Mouse (Mus musculus) forebrain, postnatal 0 days (tissue): Measurements from ENCODE around the gene Mcub. TPM values are rescaled to one million over a fixed set of nuclear protein-coding genes. Genes with fewer than 3 reads are reported as not detected.

ENCODE experiments used
- ATAC-seq: fragments of 200-750 bp; cut with Nextera tagmentation; 2 replicates; pipeline ENCODE4 v1.8.0; 2017; ENCODE audit warnings: mild to moderate bottlenecking, moderate library complexity
- DNase-seq: peaks from one replicate; pipeline ENCODE4 v3.0.0-alpha.2; 2015
- H3K27ac ChIP-seq: fragments of 300-500 bp; sonication (generic); 2 replicates; pipeline ENCODE4 v1.5.1; 2014; ENCODE audit warnings: low read depth, mild to moderate bottlenecking, antibody characterized with exemption, low read length, moderate library complexity, mixed read lengths
- H3K27me3 ChIP-seq: fragments of 300-500 bp; sonication (generic); 2 replicates; pipeline ENCODE4 v1.6.1; 2014; ENCODE audit warnings: mild to moderate bottlenecking, low read length, mixed read lengths; ENCODE audit not compliant: insufficient read depth
- H3K36me3 ChIP-seq: fragments of 300-500 bp; sonication (generic); 2 replicates; pipeline ENCODE4 v1.6.1; 2014; ENCODE audit warnings: mild to moderate bottlenecking, moderate library complexity; ENCODE audit not compliant: insufficient read depth
- H3K4me1 ChIP-seq: fragments of 300-500 bp; sonication (generic); 2 replicates; pipeline ENCODE4 v1.6.1; 2014; ENCODE audit warnings: antibody characterized with exemption; ENCODE audit not compliant: insufficient read depth
- H3K4me2 ChIP-seq: fragments of 300-500 bp; sonication (generic); 2 replicates; pipeline ENCODE4 v1.6.1; 2014; ENCODE audit warnings: low read depth, mild to moderate bottlenecking, moderate library complexity
- H3K4me3 ChIP-seq: fragments of 300-500 bp; sonication (generic); 2 replicates; pipeline ENCODE4 v1.5.1; 2014; ENCODE audit warnings: low read depth, low read length, mixed read lengths
- H3K9ac ChIP-seq: fragments of 300-500 bp; sonication (generic); 2 replicates; pipeline ENCODE4 v1.6.1; 2014; ENCODE audit warnings: mild to moderate bottlenecking
- H3K9me3 ChIP-seq: fragments of 300-500 bp; sonication (generic); 2 replicates; pipeline ENCODE4 v1.6.1; 2016; ENCODE audit warnings: low read length
- CTCF ChIP-seq: sonication (generic); IDR thresholded peaks from 2 replicates; pipeline ENCODE4 v1.5.1; 2016; ENCODE audit warnings: antibody characterized with exemption, control low read depth, low read depth
- WGBS: fragments of 180-500 bp; shearing (Covaris S2); extraction: QIAGEN DNeasy Blood & Tissue Kit; methylation state at CpG from one replicate; pipeline ENCODE4 v1.1.7; 2014; 5-methylcytosine and 5-hydroxymethylcytosine counted together
- polyA plus RNA-seq: library from polyadenylated mRNA; unstranded; fragments of >200 nt; fragmentation: Nextera tagmentation; extraction: Ambion mirVana; gene quantifications from 2 replicates; pipeline ENCODE4 v1.2.1, GENCODE M21; 2015
- total RNA-seq: library from RNA; depleted of rRNA; stranded (reverse); fragments of >200 nt; gene quantifications from 2 replicates; pipeline ENCODE4 v1.2.3, GENCODE M21; 2014

Mcub gene
- total and polyA plus RNA-seq, 2 experiments from 2014 or later, result 6.9 to 10.3 TPM

GRCm38 (mm10) chr3:129937848-129938247 is 32.2 kb downstream of the Mcub start:
- H3K4me2 ChIP-seq, result no peak overlapping the region
- H3K9ac ChIP-seq, result no peak overlapping the region
- no peak overlapping the region for H3K4me3 ChIP-seq
- ATAC-seq (no peak), DNase-seq (no peak)
- H3K9me3 ChIP-seq, result no peaks in the 10 kb centered on the region
- H3K27me3 ChIP-seq, result no peaks in the 10 kb centered on the region
- no peak overlapping the region for H3K27ac ChIP-seq
- H3K4me1 ChIP-seq, result no peaks in the 10 kb centered on the region
- WGBS, result 73% methylated on average over 3 of the region's 3 CpGs
- H3K36me3 ChIP-seq, result no peaks in the 10 kb centered on the region
- TF ChIP-seq CTCF, result no peak

GRCm38 (mm10) chr3:129936561-129936960 is 33.4 kb downstream of the Mcub start:
- H3K9ac ChIP-seq, result no peak overlapping the region
- ATAC-seq (no peak), DNase-seq (no peak)
- TF ChIP-seq CTCF, result no peak
- no peaks in the 10 kb centered on the region for H3K9me3 ChIP-seq
- H3K36me3 ChIP-seq, result no peaks in the 10 kb centered on the region
- H3K4me2 ChIP-seq, result no peak overlapping the region
- no peaks in the 10 kb centered on the region for H3K4me1 ChIP-seq
- H3K27ac ChIP-seq, result no peak overlapping the region
- 24% methylated on average over 9 of the region's 9 CpGs for WGBS
- H3K27me3 ChIP-seq, result no peaks in the 10 kb centered on the region
- H3K4me3 ChIP-seq, result no peak overlapping the region

DNA sequence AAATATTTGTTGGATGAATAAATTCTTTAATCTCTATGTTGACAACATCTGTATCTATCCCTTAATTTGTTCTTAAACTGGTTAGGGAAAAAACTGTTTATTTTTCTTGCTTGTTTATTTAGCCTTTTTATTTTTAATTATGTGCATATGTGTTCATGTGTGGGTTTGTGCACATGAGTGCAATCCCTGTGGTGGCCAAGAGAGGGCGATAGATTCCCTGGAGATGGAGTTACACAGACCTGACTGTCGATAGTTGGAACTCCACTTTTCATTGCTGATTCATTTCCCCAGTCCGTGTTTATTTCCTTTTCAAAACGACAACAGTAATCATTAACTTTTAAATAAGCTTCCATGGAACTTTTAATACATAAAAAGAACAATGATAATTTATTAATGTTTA is 37.6 kb downstream of the Mcub start:
- Histone ChIP-seq H3K27ac (no peak overlapping the region), H3K27me3 (no peaks in the 10 kb centered on the region), H3K9me3 (no peaks in the 10 kb centered on the region), H3K36me3 (no peaks in the 10 kb centered on the region), H3K4me3 (no peak overlapping the region), H3K4me1 (no peaks in the 10 kb centered on the region), H3K9ac (no peak overlapping the region), H3K4me2 (no peak overlapping the region)
- TF ChIP-seq CTCF, result peak; percentile 51
- ATAC-seq, result no peak
- no peak for DNase-seq
- 52% methylated on average over 4 of the region's 4 CpGs for WGBS

DNA sequence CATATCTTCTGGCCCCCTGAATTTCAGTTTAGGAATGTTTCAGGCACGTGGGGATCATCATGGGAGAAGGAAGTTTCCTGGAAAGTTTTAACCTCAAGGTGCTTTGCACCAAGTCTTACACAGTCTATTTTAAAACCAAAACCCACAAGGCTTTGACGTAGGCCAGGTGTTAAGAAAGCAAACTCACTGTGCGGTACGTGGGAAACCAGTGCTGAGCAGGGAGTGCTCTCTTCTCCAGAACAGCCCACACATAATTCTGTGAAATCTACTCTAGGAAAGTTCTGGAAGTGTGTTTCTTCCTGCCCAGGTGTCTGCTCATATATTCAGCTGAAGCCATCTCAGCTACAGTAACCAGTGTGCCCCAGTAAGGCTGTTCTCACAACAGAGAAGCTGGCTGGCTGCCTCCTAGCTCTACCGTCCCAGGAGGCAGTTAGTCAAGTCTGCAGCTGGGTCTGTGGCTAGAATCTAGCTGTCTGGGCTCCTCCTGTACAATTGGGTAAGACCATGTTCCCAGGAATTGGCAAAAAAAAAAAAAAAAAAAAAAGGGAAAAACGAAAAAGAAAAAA is 39.7 kb downstream of the Mcub start:
- Histone ChIP-seq H3K4me1 (no peaks in the 10 kb centered on the region), H3K9me3 (no peaks in the 10 kb centered on the region), H3K4me2 (no peak overlapping the region), H3K27ac (no peak overlapping the region), H3K27me3 (no peaks in the 10 kb centered on the region), H3K4me3 (no peak overlapping the region), H3K9ac (no peak overlapping the region), H3K36me3 (no peaks in the 10 kb centered on the region)
- DNase-seq (no peak), ATAC-seq (no peak)
- 78% methylated on average over 6 of the region's 6 CpGs for WGBS
- no peak for TF ChIP-seq CTCF

DNA sequence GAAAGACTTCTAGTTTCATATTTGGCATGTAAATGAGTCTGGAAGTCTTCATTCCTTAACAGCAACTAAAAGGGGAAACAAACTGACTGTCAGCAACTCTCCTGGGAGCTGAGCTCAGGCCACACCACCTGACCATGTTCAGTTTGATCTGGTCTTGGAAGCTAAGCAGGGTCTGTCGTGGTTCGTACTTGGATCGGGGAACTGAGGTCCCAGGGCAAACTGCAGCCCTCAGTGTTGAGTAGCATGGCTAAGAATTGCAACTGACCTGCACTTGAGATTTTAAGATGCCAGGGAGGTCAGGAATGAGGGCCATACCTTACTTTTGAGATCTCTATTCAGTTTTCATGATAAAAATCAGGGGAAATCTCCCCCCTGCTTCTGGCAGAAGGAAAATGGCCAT is 44.1 kb downstream of the Mcub start:
- ATAC-seq (no peak), DNase-seq (no peak)
- no peak for TF ChIP-seq CTCF
- H3K4me2 ChIP-seq, result no peak overlapping the region
- no peak overlapping the region for H3K4me3 ChIP-seq
- H3K27ac ChIP-seq, result no peak overlapping the region
- no peaks in the 10 kb centered on the region for H3K4me1 ChIP-seq
- no peaks in the 10 kb centered on the region for H3K27me3 ChIP-seq
- 97% methylated on average over 3 of the region's 3 CpGs for WGBS
- no peaks in the 10 kb centered on the region for H3K9me3 ChIP-seq
- H3K36me3 ChIP-seq, result no peaks in the 10 kb centered on the region
- no peak overlapping the region for H3K9ac ChIP-seq

GRCm38 (mm10) chr3:129923581-129923980 is 46.4 kb downstream of the Mcub start:
- no peaks in the 10 kb centered on the region for H3K4me1 ChIP-seq
- no peak overlapping the region for H3K4me2 ChIP-seq
- no peak for TF ChIP-seq CTCF
- no peak for DNase-seq
- no peak overlapping the region for H3K9ac ChIP-seq
- H3K9me3 ChIP-seq, result no peaks in the 10 kb centered on the region
- H3K4me3 ChIP-seq, result no peak overlapping the region
- H3K36me3 ChIP-seq, result no peaks in the 10 kb centered on the region
- ATAC-seq, result no peak
- H3K27ac ChIP-seq, result no peak overlapping the region
- 95% methylated on average over 7 of the region's 7 CpGs for WGBS
- H3K27me3 ChIP-seq, result no peaks in the 10 kb centered on the region

DNA sequence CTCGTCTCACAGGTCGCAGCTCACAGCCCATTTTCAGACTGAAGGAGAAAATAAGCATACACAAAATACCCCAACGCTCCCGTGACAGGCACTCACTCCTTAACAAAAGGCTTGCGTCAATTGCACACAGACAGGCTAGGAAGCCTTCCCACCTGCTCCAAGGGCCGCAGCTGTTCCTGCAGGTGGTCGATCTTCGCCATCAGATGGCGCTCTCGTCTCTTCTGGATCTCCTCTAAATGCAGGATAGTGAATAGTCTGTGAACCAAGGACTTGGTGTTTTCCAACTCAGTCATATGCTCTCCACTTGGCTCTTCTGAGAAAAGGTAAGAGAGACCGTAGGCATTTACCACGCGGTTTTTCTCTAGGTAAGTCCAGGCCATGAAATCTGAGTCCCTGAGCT is 51.6 kb downstream of the Mcub start:
- Histone ChIP-seq H3K36me3 (no peaks in the 10 kb centered on the region), H3K27me3 (no peaks in the 10 kb centered on the region), H3K9ac (no peak overlapping the region), H3K4me3 (no peak overlapping the region), H3K4me1 (no peaks in the 10 kb centered on the region), H3K27ac (no peak overlapping the region), H3K4me2 (no peak overlapping the region), H3K9me3 (no peaks in the 10 kb centered on the region)
- peak; percentile 80 for DNase-seq
- ATAC-seq, result peak; percentile 91
- peak; percentile 77 for TF ChIP-seq CTCF
- 13% methylated on average over 13 of the region's 13 CpGs for WGBS
